Mouse (Mus musculus) thymus, adult 2 months (tissue): ENCODE measurements around the gene Qprt. TPM values are rescaled to one million over a fixed set of nuclear protein-coding genes. Genes with fewer than 3 reads are reported as not detected.

ENCODE experiments used
- DNase-seq: peaks from one replicate; pipeline ENCODE4 v3.0.0; 2021
- H3K27ac ChIP-seq: fragments of 200-500 bp; 2 replicates; pipeline ENCODE4 v1.5.1; 2012; ENCODE audit warnings: low read length, control low read depth; ENCODE audit not compliant: control insufficient read depth, insufficient read depth
- H3K27me3 ChIP-seq: fragments of 200-500 bp; 2 replicates; pipeline ENCODE4 v1.6.1; 2012; ENCODE audit warnings: mild to moderate bottlenecking, low read length, moderate library complexity, mixed read lengths; ENCODE audit not compliant: control insufficient read depth, insufficient read depth
- H3K36me3 ChIP-seq: fragments of 200-500 bp; 2 replicates; pipeline ENCODE4 v1.6.1; 2012; ENCODE audit warnings: mild to moderate bottlenecking, low read length, moderate library complexity; ENCODE audit not compliant: control insufficient read depth, insufficient read depth
- H3K4me1 ChIP-seq: fragments of 200-500 bp; replicated peaks from 2 replicates; pipeline ENCODE4 v1.6.1; 2012; ENCODE audit warnings: low read length; ENCODE audit not compliant: control insufficient read depth, insufficient read depth
- H3K4me3 ChIP-seq: fragments of 200-500 bp; 2 replicates; pipeline ENCODE4 v1.5.1; 2012; ENCODE audit warnings: mild to moderate bottlenecking, low read length, control low read depth, moderate library complexity; ENCODE audit not compliant: control insufficient read depth, insufficient read depth
- CTCF ChIP-seq: fragments of 200-500 bp; IDR thresholded peaks from 2 replicates; pipeline ENCODE4 v1.5.1; 2012; ENCODE audit warnings: mild to moderate bottlenecking, control low read depth, low read length, moderate library complexity, borderline replicate concordance; ENCODE audit not compliant: control insufficient read depth, poor library complexity, insufficient read depth; ENCODE audit errors: extremely low read depth
- POLR2A ChIP-seq: fragments of 200-500 bp; IDR thresholded peaks from 2 replicates; pipeline ENCODE4 v1.6.1; 2012; ENCODE audit warnings: mild to moderate bottlenecking, low read length, control low read depth, moderate library complexity; ENCODE audit not compliant: control insufficient read depth, poor library complexity, insufficient read depth; ENCODE audit errors: extremely low read depth
- WGBS: fragments of 180-500 bp; shearing (Covaris S2); methylation state at CpG from one replicate; pipeline ENCODE4 v1.1.7; 2018; 5-methylcytosine and 5-hydroxymethylcytosine counted together
- polyA plus RNA-seq: library from polyadenylated mRNA; depleted of rRNA; stranded (reverse); fragments of >200 nt; gene quantifications from 2 replicates; pipeline ENCODE4 v1.2.3, GENCODE M21; 2012

Qprt gene
- polyA plus RNA-seq, 1 experiment, result 10.1 TPM

DNA sequence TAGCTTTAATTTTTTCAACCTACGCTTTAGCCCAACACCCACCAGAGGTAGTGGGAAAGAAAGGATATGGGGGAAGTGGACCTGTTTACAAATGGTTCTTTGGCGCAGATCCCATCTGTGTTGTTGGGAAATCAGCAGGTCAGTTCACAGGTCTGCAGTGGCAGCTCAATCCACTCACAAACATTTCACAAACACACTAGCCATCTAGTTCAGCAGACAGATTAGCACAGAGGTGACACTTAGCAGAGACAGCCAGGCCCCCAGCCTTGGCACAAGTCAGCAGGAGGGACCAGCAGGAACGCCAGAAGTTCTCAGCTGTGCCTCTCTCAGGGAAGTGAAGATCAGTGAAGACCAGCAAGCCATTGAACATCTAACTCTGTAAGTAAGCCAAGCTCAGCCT is 25.9 kb upstream of the Qprt start:
- H3K4me1 ChIP-seq, result peaks cover 13% of the 10 kb centered on the region
- TF ChIP-seq POLR2A, result no peak
- TF ChIP-seq CTCF, result no peak
- no peaks in the 10 kb centered on the region for H3K27me3 ChIP-seq

DNA sequence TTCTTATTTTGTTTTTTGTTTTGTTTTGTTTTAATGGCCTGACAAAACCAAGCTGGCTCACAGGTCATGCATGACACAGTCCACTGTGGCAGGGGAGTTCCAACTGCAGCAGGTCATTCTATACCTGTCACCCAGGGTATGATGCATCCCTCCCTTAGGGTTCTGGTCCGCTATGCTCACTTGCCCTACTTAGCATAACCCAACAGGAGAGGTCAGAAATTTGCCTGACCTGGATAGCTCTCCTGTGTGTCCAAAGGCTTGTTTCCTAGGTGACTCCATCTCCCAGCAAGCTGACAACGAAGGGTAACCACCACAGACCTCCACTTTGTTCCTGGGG is 24.2 kb upstream of the Qprt start:
- 93% methylated on average over 2 of the region's 2 CpGs for WGBS
- H3K27me3 ChIP-seq, result no peaks in the 10 kb centered on the region
- H3K36me3 ChIP-seq, result no peaks in the 10 kb centered on the region
- TF ChIP-seq CTCF (no peak), POLR2A (no peak)
- no peak overlapping the region for H3K27ac ChIP-seq
- H3K4me3 ChIP-seq, result no peak overlapping the region
- H3K4me1 ChIP-seq, result peaks cover 13% of the 10 kb centered on the region
- no peak for DNase-seq

More for the DNA sequence above, 25.9 kb upstream of the Qprt start:
- Histone ChIP-seq H3K4me3 (no peak overlapping the region), H3K27ac (no peak overlapping the region), H3K36me3 (no peaks in the 10 kb centered on the region)
- DNase-seq, result no peak
- 91% methylated on average over 3 of the region's 3 CpGs for WGBS

DNA sequence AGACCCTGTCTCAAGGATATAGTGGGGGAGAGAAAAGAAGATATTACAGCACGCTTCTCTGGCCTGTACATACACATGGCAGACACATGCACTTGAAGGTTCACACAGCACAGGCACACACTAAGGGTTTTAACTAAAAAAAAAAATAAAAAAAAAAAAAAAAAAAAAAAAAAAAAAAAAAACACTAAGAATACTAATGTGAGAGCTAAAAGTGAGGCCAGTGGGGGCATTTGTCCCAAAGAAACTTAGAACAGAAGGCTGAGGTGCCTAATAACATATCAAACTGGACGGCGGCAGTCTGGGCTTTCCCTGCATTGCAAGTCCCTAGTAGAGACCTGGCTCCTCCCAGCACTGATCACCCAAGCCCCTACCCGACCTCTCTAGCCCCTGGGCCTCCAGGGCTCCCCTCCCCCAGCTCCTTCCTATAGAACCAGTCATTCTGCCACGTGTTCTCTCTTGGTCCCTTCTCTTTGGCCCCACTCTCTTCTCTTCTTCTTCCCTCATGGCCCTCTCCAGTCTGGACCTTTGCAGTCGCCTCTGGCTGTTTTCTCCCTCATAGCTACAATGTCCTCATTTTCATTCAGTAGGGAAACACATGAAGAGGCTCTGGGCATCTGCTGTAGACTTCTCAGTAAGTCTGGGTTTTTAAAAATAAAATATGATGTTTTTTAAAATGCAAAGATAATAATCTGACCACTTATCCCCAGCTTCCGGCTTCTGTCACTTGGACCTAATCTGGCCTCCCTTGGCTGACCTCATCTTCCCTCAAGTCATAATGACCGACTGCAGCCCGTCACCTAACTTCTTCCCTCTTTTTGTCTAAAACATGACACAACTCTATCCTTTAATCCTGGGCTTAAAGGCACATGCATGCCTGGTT is 23.6 kb upstream of the Qprt start:
- TF ChIP-seq POLR2A, result no peak
- no peak for TF ChIP-seq CTCF
- Histone ChIP-seq H3K36me3 (no peaks in the 10 kb centered on the region), H3K4me3 (no peak overlapping the region), H3K4me1 (peaks cover 13% of the 10 kb centered on the region), H3K27ac (no peak overlapping the region; the same call in 1 of the 2 replicates), H3K27me3 (no peaks in the 10 kb centered on the region)
- 82% methylated on average over 9 of the region's 9 CpGs for WGBS
- DNase-seq, result no peak

DNA sequence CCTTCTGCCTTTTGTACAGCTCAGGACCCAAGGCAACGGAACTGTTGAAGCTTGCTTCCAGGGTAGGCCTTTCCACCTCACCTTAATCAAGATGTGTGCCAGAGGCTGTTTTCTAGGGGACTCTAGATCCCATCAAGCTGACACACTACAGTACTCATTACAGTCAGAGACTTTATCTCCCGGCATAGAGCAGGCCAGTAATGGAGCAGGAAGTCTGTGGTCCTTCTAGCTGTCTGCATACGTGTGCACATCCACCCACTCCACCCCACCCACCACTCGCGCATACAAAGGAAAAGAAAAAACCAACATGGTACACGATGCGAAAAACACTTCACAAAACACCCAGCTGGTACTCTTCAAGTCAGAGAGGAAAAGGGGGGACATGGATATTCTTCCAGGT is 22.4 kb upstream of the Qprt start:
- TF ChIP-seq CTCF, result no peak
- TF ChIP-seq POLR2A, result no peak
- no peaks in the 10 kb centered on the region for H3K27me3 ChIP-seq
- peak; percentile 43 for DNase-seq
- H3K4me1 ChIP-seq, result peaks cover 13% of the 10 kb centered on the region
- H3K27ac ChIP-seq, result peak overlapping the region; percentile 46
- H3K36me3 ChIP-seq, result no peaks in the 10 kb centered on the region
- peak overlapping the region; percentile 40 for H3K4me3 ChIP-seq
- 30% methylated on average over 7 of the region's 7 CpGs for WGBS

DNA sequence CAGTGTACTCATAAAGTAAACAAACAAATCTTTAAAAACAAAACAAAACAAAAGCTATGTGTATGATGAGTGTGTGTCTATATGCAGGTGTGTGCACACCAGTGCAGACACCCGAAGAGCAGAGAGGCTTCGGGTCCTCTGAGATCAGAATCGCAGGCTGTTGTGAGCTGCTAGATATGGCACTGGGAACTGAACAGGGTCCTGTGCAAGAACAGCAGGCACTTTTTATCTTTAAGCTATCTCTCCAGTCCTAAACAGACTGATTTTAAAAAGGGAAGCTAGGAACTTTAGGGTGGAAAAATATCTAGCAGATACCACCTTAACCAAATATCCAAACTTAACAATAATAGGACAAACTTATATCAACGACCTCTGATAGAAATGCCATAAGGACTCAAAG is 20.6 kb upstream of the Qprt start:
- no peaks in the 10 kb centered on the region for H3K27me3 ChIP-seq
- H3K27ac ChIP-seq, result no peak overlapping the region
- H3K4me3 ChIP-seq, result no peak overlapping the region; the same call in 1 of the 2 replicates
- peaks cover 19% of the 10 kb centered on the region for H3K4me1 ChIP-seq
- H3K36me3 ChIP-seq, result no peaks in the 10 kb centered on the region
- DNase-seq, result no peak
- TF ChIP-seq POLR2A (no peak), CTCF (no peak)
- 88% methylated on average over 4 of the region's 4 CpGs for WGBS

DNA sequence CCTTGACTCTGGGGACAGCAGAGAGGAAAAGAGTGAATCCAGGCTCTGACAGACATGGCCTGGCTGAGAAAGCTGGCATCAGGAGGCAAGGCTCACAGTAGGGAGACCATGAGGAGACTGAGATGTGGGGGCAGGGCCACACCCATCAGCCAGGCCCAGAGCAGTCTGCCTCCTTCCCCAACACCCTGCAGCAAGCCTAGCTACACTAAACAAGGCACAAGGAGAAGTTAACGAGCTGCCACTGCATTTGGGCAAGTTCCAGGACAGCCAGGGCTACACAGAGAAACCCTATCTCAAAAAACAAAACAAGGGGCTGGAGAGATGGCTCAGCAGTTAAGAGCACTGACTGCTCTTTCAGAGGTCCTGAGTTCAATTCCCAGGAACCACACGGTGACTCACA is 20.2 kb upstream of the Qprt start:
- H3K27ac ChIP-seq, result no peak overlapping the region
- H3K4me1 ChIP-seq, result peaks cover 19% of the 10 kb centered on the region
- 84% methylated on average over 2 of the region's 2 CpGs for WGBS
- H3K27me3 ChIP-seq, result no peaks in the 10 kb centered on the region
- H3K36me3 ChIP-seq, result no peaks in the 10 kb centered on the region
- DNase-seq, result no peak
- TF ChIP-seq POLR2A (no peak), CTCF (no peak)
- H3K4me3 ChIP-seq, result no peak overlapping the region
